Mouse (Mus musculus) midbrain, embryonic 14.5 days (tissue): ENCODE measurements around the gene Dagla. TPM values are rescaled to one million over a fixed set of nuclear protein-coding genes. Genes with fewer than 3 reads are reported as not detected.

ENCODE experiments used
- ATAC-seq: fragments of 200-750 bp; cut with Nextera tagmentation; 2 replicates; pipeline ENCODE4 v1.8.0; 2017; ENCODE audit warnings: moderate number of reproducible peaks, moderate library complexity; ENCODE audit not compliant: low FRiP score, low TSS enrichment
- DNase-seq: peaks from one replicate; pipeline ENCODE4 v3.0.0-alpha.2; 2015
- H3K27ac ChIP-seq: fragments of 300-500 bp; sonication (generic); replicated peaks from 2 replicates; pipeline ENCODE4 v1.5.1; 2014; ENCODE audit warnings: mild to moderate bottlenecking, low read depth, low read length, moderate library complexity
- H3K27me3 ChIP-seq: fragments of 300-500 bp; sonication (generic); 2 replicates; pipeline ENCODE4 v1.6.1; 2014; ENCODE audit warnings: low read length, control low read depth, mixed read lengths; ENCODE audit not compliant: control insufficient read depth, insufficient read depth
- H3K36me3 ChIP-seq: fragments of 300-500 bp; sonication (generic); 2 replicates; pipeline ENCODE4 v1.6.1; 2014; ENCODE audit warnings: low read length, control low read depth; ENCODE audit not compliant: control insufficient read depth, insufficient read depth
- H3K4me1 ChIP-seq: fragments of 300-500 bp; sonication (generic); 2 replicates; pipeline ENCODE4 v1.6.1; 2014; ENCODE audit warnings: mild to moderate bottlenecking, antibody characterized with exemption, low read length, control low read depth; ENCODE audit not compliant: control insufficient read depth, insufficient read depth
- H3K4me2 ChIP-seq: fragments of 300-500 bp; sonication (generic); 2 replicates; pipeline ENCODE4 v1.6.1; 2014; ENCODE audit warnings: mild to moderate bottlenecking, low read length, moderate library complexity
- H3K4me3 ChIP-seq: fragments of 300-500 bp; sonication (generic); replicated peaks from 2 replicates; pipeline ENCODE4 v1.5.1; 2014; ENCODE audit warnings: low read depth, low read length
- H3K9ac ChIP-seq: fragments of 300-500 bp; sonication (generic); replicated peaks from 2 replicates; pipeline ENCODE4 v1.6.1; 2014; ENCODE audit warnings: mild to moderate bottlenecking, low read length, moderate library complexity
- H3K9me3 ChIP-seq: fragments of 300-500 bp; sonication (generic); 2 replicates; pipeline ENCODE4 v1.6.1; 2016; ENCODE audit warnings: low read length, control low read depth, mixed read lengths; ENCODE audit not compliant: control insufficient read depth
- WGBS: fragments of 180-500 bp; shearing (Covaris S2); extraction: QIAGEN DNeasy Blood & Tissue Kit; methylation state at CpG from one replicate; pipeline ENCODE4 v1.1.7; 2014; 5-methylcytosine and 5-hydroxymethylcytosine counted together
- polyA plus RNA-seq: library from polyadenylated mRNA; unstranded; fragments of >200 nt; fragmentation: Nextera tagmentation; extraction: Ambion mirVana; gene quantifications from 2 replicates; pipeline ENCODE4 v1.2.1, GENCODE M21; 2014

Dagla gene
- polyA plus RNA-seq, 1 experiment from 2014 or later = 9.4 TPM

GRCm38 (mm10) chr19:10280771-10281540 lies 23.7 kb downstream of the Dagla start:
- Histone ChIP-seq H3K36me3 (0 out of 2 replicates have a peak, but pooled peaks cover 2% of the 10 kb centered on the region), H3K4me3 (no peak overlapping the region), H3K9ac (no peak overlapping the region), H3K27ac (no peak overlapping the region), H3K27me3 (no peaks in the 10 kb centered on the region; the same call in 1 of the 2 replicates), H3K4me1 (peaks cover 14% of the 10 kb centered on the region), H3K4me2 (no peak overlapping the region), H3K9me3 (no peaks in the 10 kb centered on the region)
- ATAC-seq = no peak
- 77% methylated on average over 14 of the region's 14 CpGs for WGBS
- no peak for DNase-seq

GRCm38 (mm10) chr19:10279668-10280067 lies 25.0 kb downstream of the Dagla start:
- no peak overlapping the region for H3K4me2 ChIP-seq
- H3K4me1 ChIP-seq = peaks cover 14% of the 10 kb centered on the region
- no peaks in the 10 kb centered on the region for H3K9me3 ChIP-seq
- no peak overlapping the region for H3K4me3 ChIP-seq
- no peak overlapping the region for H3K9ac ChIP-seq
- DNase-seq (no peak), ATAC-seq (no peak)
- H3K36me3 ChIP-seq = 0 out of 2 replicates have a peak, but pooled peaks cover 1% of the 10 kb centered on the region
- H3K27me3 ChIP-seq = no peaks in the 10 kb centered on the region; the same call in 1 of the 2 replicates
- WGBS = 88% methylated on average over 9 of the region's 9 CpGs
- no peak overlapping the region for H3K27ac ChIP-seq

- H3K27ac ChIP-seq = no peak overlapping the region
- no peaks in the 10 kb centered on the region for H3K36me3 ChIP-seq
- DNase-seq (no peak), ATAC-seq (no peak)
- 44% methylated on average over 6 of the region's 6 CpGs for WGBS
- H3K4me3 ChIP-seq = no peak overlapping the region
- H3K9me3 ChIP-seq = no peaks in the 10 kb centered on the region
- no peaks in the 10 kb centered on the region; the same call in 1 of the 2 replicates for H3K27me3 ChIP-seq
- no peak overlapping the region for H3K4me2 ChIP-seq
- H3K9ac ChIP-seq = no peak overlapping the region
- H3K4me1 ChIP-seq = peaks cover 14% of the 10 kb centered on the region
Measured at GRCm38 (mm10) chr19:10278669-10279324, 25.9 kb downstream of the Dagla start.

GRCm38 (mm10) chr19:10277759-10278158 lies 26.9 kb downstream of the Dagla start:
- no peaks in the 10 kb centered on the region for H3K9me3 ChIP-seq
- no peak; the same call in 1 of the 2 replicates for ATAC-seq
- H3K27ac ChIP-seq = no peak overlapping the region
- H3K9ac ChIP-seq = no peak overlapping the region
- H3K4me3 ChIP-seq = no peak overlapping the region
- H3K4me2 ChIP-seq = peak overlapping the region; percentile 12; the same call in 1 of the 2 replicates
- H3K4me1 ChIP-seq = peaks cover 21% of the 10 kb centered on the region
- no peak for DNase-seq
- no peaks in the 10 kb centered on the region for H3K36me3 ChIP-seq
- no peaks in the 10 kb centered on the region; the same call in 1 of the 2 replicates for H3K27me3 ChIP-seq
- WGBS = 20% methylated on average over 5 of the region's 5 CpGs

- no peak overlapping the region for H3K4me3 ChIP-seq
- H3K9ac ChIP-seq = 0 out of 2 replicates have a peak overlapping the region, but pooled peaks have one; percentile 14
- peak overlapping the region; percentile 12; the same call in 1 of the 2 replicates for H3K4me2 ChIP-seq
- H3K27ac ChIP-seq = no peak overlapping the region
- H3K9me3 ChIP-seq = no peaks in the 10 kb centered on the region
- H3K27me3 ChIP-seq = no peaks in the 10 kb centered on the region; the same call in 1 of the 2 replicates
- no peaks in the 10 kb centered on the region for H3K36me3 ChIP-seq
- ATAC-seq (peak; percentile 46; the same call in 1 of the 2 replicates), DNase-seq (peak; percentile 64)
- WGBS = 2% methylated on average over 17 of the region's 17 CpGs
- peaks cover 25% of the 10 kb centered on the region for H3K4me1 ChIP-seq
Measured at GRCm38 (mm10) chr19:10277331-10277730, 27.3 kb downstream of the Dagla start.

- Histone ChIP-seq H3K4me1 (peaks cover 25% of the 10 kb centered on the region), H3K36me3 (no peaks in the 10 kb centered on the region), H3K27ac (no peak overlapping the region), H3K9me3 (no peaks in the 10 kb centered on the region), H3K9ac (no peak overlapping the region), H3K4me2 (no peak overlapping the region), H3K27me3 (no peaks in the 10 kb centered on the region), H3K4me3 (no peak overlapping the region)
- 70% methylated on average over 12 of the region's 12 CpGs for WGBS
- ATAC-seq (no peak), DNase-seq (no peak)
Measured at GRCm38 (mm10) chr19:10276483-10277144, 28.1 kb downstream of the Dagla start.

- no peak overlapping the region for H3K4me2 ChIP-seq
- no peak overlapping the region for H3K27ac ChIP-seq
- H3K4me3 ChIP-seq = no peak overlapping the region
- ATAC-seq (no peak), DNase-seq (no peak)
- H3K9me3 ChIP-seq = no peaks in the 10 kb centered on the region
- H3K9ac ChIP-seq = no peak overlapping the region
- no peaks in the 10 kb centered on the region for H3K36me3 ChIP-seq
- no peaks in the 10 kb centered on the region for H3K27me3 ChIP-seq
- 47% methylated on average over 5 of the region's 5 CpGs for WGBS
- peaks cover 25% of the 10 kb centered on the region for H3K4me1 ChIP-seq
Measured at GRCm38 (mm10) chr19:10274056-10274455, 30.6 kb downstream of the Dagla start.

GRCm38 (mm10) chr19:10272746-10273145 lies 31.9 kb downstream of the Dagla start:
- H3K9me3 ChIP-seq = no peaks in the 10 kb centered on the region
- H3K27ac ChIP-seq = no peak overlapping the region
- H3K27me3 ChIP-seq = no peaks in the 10 kb centered on the region
- peak overlapping the region; percentile 34; the same call in 1 of the 2 replicates for H3K9ac ChIP-seq
- no peak overlapping the region for H3K4me3 ChIP-seq
- ATAC-seq = peak; percentile 43
- WGBS = 28% methylated on average over 11 of the region's 11 CpGs
- DNase-seq = peak; percentile 75
- no peaks in the 10 kb centered on the region for H3K36me3 ChIP-seq
- peak overlapping the region; percentile 42 for H3K4me2 ChIP-seq
- peaks cover 21% of the 10 kb centered on the region for H3K4me1 ChIP-seq
